In the genomic region with DNA sequence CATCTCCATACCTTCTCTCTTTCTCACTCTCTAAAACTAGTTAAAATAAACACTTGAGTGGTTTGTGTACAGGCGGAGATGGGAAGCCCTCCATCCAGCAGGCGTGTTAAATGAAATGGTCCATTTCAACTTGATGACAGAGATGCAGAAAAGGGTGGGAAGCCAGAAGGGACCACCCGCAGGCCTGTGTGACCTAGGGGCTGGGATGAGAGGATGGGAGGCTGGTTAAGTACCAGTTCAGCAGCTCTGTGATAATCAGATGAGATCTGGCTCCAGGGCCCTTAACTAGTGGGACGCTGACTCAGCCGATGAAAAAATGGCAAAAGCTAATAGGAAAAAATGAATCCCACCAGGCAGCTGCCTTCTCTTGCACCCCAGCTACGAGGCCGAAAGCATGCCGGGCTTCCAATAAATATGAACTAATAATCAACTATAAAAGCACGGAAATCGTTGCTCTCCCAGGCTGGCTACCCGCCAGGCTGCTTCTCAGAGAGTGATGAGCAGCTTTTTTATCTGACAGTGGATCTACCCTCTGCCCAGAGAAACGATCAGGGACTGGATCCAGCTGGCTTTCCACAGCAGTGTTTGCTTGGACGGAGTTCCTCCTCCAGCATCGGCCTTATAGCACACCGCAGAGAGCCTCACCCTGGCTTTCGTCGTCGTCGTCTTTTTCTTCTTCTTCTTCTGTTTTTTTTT, we compare ENCODE assay signal across 8 mouse cellular contexts.
A peak's percentile ranks its signal among the peaks of the same experiment; 100 is the strongest.
DNase-seq lines count a peak whose midpoint lies in the region; ATAC-seq and TF ChIP-seq lines count a peak whose summit lies in the region.

No protein-coding gene starts in this region.

- no peak for TF ChIP-seq POLR2A in heart, adult 2 months (IDR thresholded peaks at IDR 0.05; ENCODE audit: insufficient read depth, low read depth, low read length)

- H3K9me3 ChIP-seq in embryonic facial prominence, embryonic 15.5 days (replicated peaks) = no peaks in the 10 kb centered on the region
- H3K9me3 ChIP-seq in heart, embryonic 10.5 days = no peaks in the 10 kb centered on the region

- H3K27ac ChIP-seq in heart, adult 2 months = no peak overlapping the region
- H3K27ac ChIP-seq in embryonic facial prominence, embryonic 15.5 days (replicated peaks) = 0 out of 2 replicates have a peak overlapping the region, but pooled peaks have one; percentile 23
- no peak overlapping the region for H3K27ac ChIP-seq in heart, embryonic 10.5 days

- TF ChIP-seq EP300 in heart, adult 2 months (IDR thresholded peaks at IDR 0.05; ENCODE audit: insufficient read depth, low read depth, low read length) = no peak

- ATAC-seq in embryonic facial prominence, embryonic 15.5 days (ENCODE audit: insufficient number of reproducible peaks, low FRiP score, low TSS enrichment, low read depth) = no peak

- H3K79me2 ChIP-seq in heart, adult 2 months (replicated peaks; ENCODE audit: control insufficient read depth, insufficient read depth, low read length) = no peaks in the 10 kb centered on the region

- H3K4me3 ChIP-seq in heart, adult 2 months = no peak overlapping the region
- no peak overlapping the region for H3K4me3 ChIP-seq in embryonic facial prominence, embryonic 15.5 days (replicated peaks)
- no peak overlapping the region for H3K4me3 ChIP-seq in heart, embryonic 10.5 days

- H3K27me3 ChIP-seq in heart, adult 2 months (ENCODE audit: control insufficient read depth, insufficient read depth, low read length) = no peaks in the 10 kb centered on the region
- H3K27me3 ChIP-seq in embryonic facial prominence, embryonic 15.5 days = no peaks in the 10 kb centered on the region
- peaks cover 86% of the 10 kb centered on the region for H3K27me3 ChIP-seq in heart, embryonic 10.5 days (ENCODE audit: insufficient read depth, poor library complexity, severe bottlenecking)

- no peaks in the 10 kb centered on the region for H3K36me3 ChIP-seq in heart, adult 2 months (ENCODE audit: control insufficient read depth, insufficient read depth, low read length)
- no peaks in the 10 kb centered on the region for H3K36me3 ChIP-seq in embryonic facial prominence, embryonic 15.5 days
- no peaks in the 10 kb centered on the region for H3K36me3 ChIP-seq in heart, embryonic 10.5 days

- no peak overlapping the region for H3K4me2 ChIP-seq in embryonic facial prominence, embryonic 15.5 days (replicated peaks)

- no peaks in the 10 kb centered on the region for H3K4me1 ChIP-seq in heart, adult 2 months (ENCODE audit: control insufficient read depth, insufficient read depth, low read length)
- H3K4me1 ChIP-seq in embryonic facial prominence, embryonic 15.5 days = peaks cover 15% of the 10 kb centered on the region
- peaks cover 3% of the 10 kb centered on the region; the same call in 1 of the 2 replicates for H3K4me1 ChIP-seq in heart, embryonic 10.5 days

- DNase-seq in heart, postnatal 4 days = peak; percentile 13
- DNase-seq in heart, adult 2 months = no peak
- peak; percentile 75 for DNase-seq in adipocyte (ENCODE audit: low spot score)
- peak; percentile 25 to 67 for DNase-seq in layer of hippocampus, adult 18-20 months (ENCODE audit: low spot score in 2 of 2)
- peak; percentile 1 for DNase-seq in telencephalon, adult 2 months (ENCODE audit: low read depth, low spot score)
- no peak for DNase-seq in heart, embryonic 10.5 days (ENCODE audit: low spot score)
- DNase-seq in thymus, postnatal 25 days = no peak

- no peak overlapping the region for H3K9ac ChIP-seq in heart, adult 2 months (ENCODE audit: low read depth, low read length)
- H3K9ac ChIP-seq in embryonic facial prominence, embryonic 15.5 days = no peak overlapping the region

- WGBS in heart, adult 2 months = 66% methylated on average over 19 of the region's 19 CpGs
- WGBS in embryonic facial prominence, embryonic 15.5 days = 50% methylated on average over 19 of the region's 19 CpGs
- WGBS in heart, embryonic 10.5 days = 81% methylated on average over 19 of the region's 19 CpGs

- intact Hi-C loops in heart, adult 2 months (cut with DNase I) = no loop called here

- no peak for TF ChIP-seq CTCF in heart, adult 2 months (IDR thresholded peaks at IDR 0.05)

Comparison
In these comparisons a context has a peak if more than half of its experiments do, and no peak if none do; other contexts are left out.
1. DNase-seq: peak in heart, postnatal 4 days (single experiment), adipocyte (single experiment), layer of hippocampus, adult 18-20 months (2 of 2) and telencephalon, adult 2 months (single experiment); none in heart, adult 2 months (0 of 2), heart, embryonic 10.5 days (single experiment) and thymus, postnatal 25 days (single experiment).